Mouse (Mus musculus) pancreas, adult 10 weeks (tissue): ENCODE measurements around the gene Chst13. TPM values are rescaled to one million over a fixed set of nuclear protein-coding genes. Genes with fewer than 3 reads are reported as not detected.

Experiments used
- polyA plus RNA-seq: library from polyadenylated mRNA; stranded (reverse); fragments of 350-450 nt; fragmentation: Illumina TruSeq; extraction: RNeasy Lipid Tissue Mini Kit (QIAGEN cat#74804); gene quantifications from one replicate; pipeline ENCODE4 v1.2.3, GENCODE M21; 2015; ENCODE audit warnings: low read depth, low replicate concordance; ENCODE audit not compliant: insufficient read depth

Chst13 gene
- polyA plus RNA-seq: not detected

DNA sequence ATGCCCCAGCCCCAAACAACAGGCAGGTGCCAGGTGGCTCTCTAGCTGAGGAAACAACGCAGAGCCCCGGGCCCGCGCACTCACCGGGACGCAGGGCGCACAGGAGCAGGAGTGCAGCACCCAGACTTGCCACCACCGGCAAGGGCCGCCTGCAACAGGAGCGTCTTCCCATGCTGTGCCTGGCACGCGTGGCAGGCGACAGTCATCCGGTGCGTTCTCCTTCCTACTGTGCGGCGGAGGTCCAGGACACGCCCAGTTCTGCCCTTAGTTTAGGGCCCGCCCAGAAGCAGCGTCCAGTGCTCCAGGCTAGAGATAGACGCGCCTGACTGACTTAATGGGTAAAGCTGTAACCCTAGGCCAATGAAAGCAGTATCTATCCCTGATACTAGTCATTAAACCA, at the start of gene Chst13:
TSS of gene Chst13 (minus strand) at position 195 of the 400 bp plus-strand sequence.

GRCm38 (mm10) chr6:90368976-90369724, 44.2 kb upstream of the Chst13 start, which contains the start of gene Zxdc:
TSS of gene Zxdc (plus strand) at chr6:90369492.

GRCm38 (mm10) chr6:90332561-90333425, 7.8 kb upstream of the Chst13 start, which contains the start of gene Uroc1:
TSS of gene Uroc1 (plus strand) at chr6:90333284.

GRCm38 (mm10) chr6:90300919-90301318, 24.1 kb downstream of the Chst13 start, which contains the start of gene BC048671:
TSS of gene BC048671 (plus strand) at chr6:90301219.

Other genes starting within 250 kb of the Chst13 start
- gene Vmn1r49, start 246.7 kb downstream of the Chst13 start, polyA plus RNA-seq: not detected
- gene Vmn1r50, start 223.8 kb downstream of the Chst13 start, polyA plus RNA-seq: not detected
- gene Vmn1r51, start 202.6 kb downstream of the Chst13 start, polyA plus RNA-seq: not detected
- gene Vmn1r52, start 150.4 kb downstream of the Chst13 start, polyA plus RNA-seq: not detected
- gene V1ra8, start 122.4 kb downstream of the Chst13 start, polyA plus RNA-seq: not detected
- not detected for gene Vmn1r53, start 100.7 kb downstream of the Chst13 start, polyA plus RNA-seq
- not detected for gene Vmn1r54, start 78.9 kb downstream of the Chst13 start, polyA plus RNA-seq
- not detected for gene BC048671, start 24.0 kb downstream of the Chst13 start, polyA plus RNA-seq
- gene Uroc1, start 8.1 kb upstream of the Chst13 start, polyA plus RNA-seq: not detected
- 4.5 TPM for gene Zxdc, start 44.3 kb upstream of the Chst13 start, polyA plus RNA-seq
- 0.72 TPM for gene Cfap100, start 103.6 kb upstream of the Chst13 start, polyA plus RNA-seq
- gene Klf15, start 137.4 kb upstream of the Chst13 start, polyA plus RNA-seq: 29.6 TPM
- gene Aldh1l1, start 161.2 kb upstream of the Chst13 start, polyA plus RNA-seq: 11.9 TPM